ENCODE assay signal across 13 mouse cellular contexts in genomic region chr6:37438510-37438909, GRCm38 (mm10). TPM values are rescaled to one million over a fixed set of nuclear protein-coding genes. Genes with fewer than 3 reads are reported as not detected.
DNase-seq lines count a peak whose midpoint lies in the region; ATAC-seq and TF ChIP-seq lines count a peak whose summit lies in the region.
"Had no signal": no experiment of that assay in that cellular context is flagged by ENCODE, and none has a peak within 500 bp of the region (broad histone marks: within the 10 kb centered on the region; RNA-seq: fewer than 3 reads in every experiment).

No protein-coding gene starts in this region.

- peaks cover 8% of the 10 kb centered on the region; the same call in 1 of the 2 replicates for H3K36me3 ChIP-seq in heart, embryonic 15.5 days
- H3K36me3 ChIP-seq in heart, adult 2 months (ENCODE audit: control insufficient read depth, insufficient read depth, low read length) = peaks cover 10% of the 10 kb centered on the region
- no peaks in the 10 kb centered on the region for H3K36me3 ChIP-seq in kidney, postnatal 0 days (ENCODE audit: insufficient read depth, low read length)
- peaks cover 10% of the 10 kb centered on the region for H3K36me3 ChIP-seq in embryonic facial prominence, embryonic 13.5 days
- H3K36me3 ChIP-seq in limb, embryonic 14.5 days (ENCODE audit: control insufficient read depth, insufficient read depth, low read length) = peaks cover 37% of the 10 kb centered on the region
- H3K36me3 ChIP-seq: liver, embryonic 15.5 days had no signal

- TF ChIP-seq CTCF in heart, adult 2 months (IDR thresholded peaks at IDR 0.05) = no peak
- TF ChIP-seq CTCF in kidney, postnatal 0 days (IDR thresholded peaks at IDR 0.05; ENCODE audit: low read depth) = no peak

- no peak for ATAC-seq in heart, embryonic 15.5 days (replicated peaks; ENCODE audit: insufficient number of reproducible peaks, insufficient read depth, low FRiP score, low read depth)
- ATAC-seq in kidney, postnatal 0 days (replicated peaks; ENCODE audit: low FRiP score, low read depth) = no peak
- no peak for ATAC-seq in embryonic facial prominence, embryonic 13.5 days (ENCODE audit: insufficient number of reproducible peaks, insufficient read depth, low FRiP score, low TSS enrichment, low read depth)
- no peak for ATAC-seq in limb, embryonic 14.5 days (ENCODE audit: low FRiP score, low read depth)
- ATAC-seq: forebrain, embryonic 13.5 days had no signal

- DNase-seq in heart, adult 2 months = no peak
- DNase-seq in kidney, postnatal 0 days (ENCODE audit: low spot score) = no peak
- DNase-seq in kidney, postnatal 36 days = no peak
- no peak for DNase-seq in limb, embryonic 14.5 days (ENCODE audit: low spot score)
- DNase-seq in retina, embryonic 14.5 days (ENCODE audit: low spot score) = no peak
- DNase-seq: adrenal gland, postnatal 14 days; cerebellum, postnatal 25 days; heart, postnatal 10 days had no signal

- no peak for TF ChIP-seq EP300 in heart, adult 2 months (IDR thresholded peaks at IDR 0.05; ENCODE audit: insufficient read depth, low read depth, low read length)

- peaks cover 59% of the 10 kb centered on the region for H3K4me1 ChIP-seq in heart, embryonic 15.5 days (replicated peaks)
- peaks cover 14% of the 10 kb centered on the region for H3K4me1 ChIP-seq in heart, adult 2 months (ENCODE audit: control insufficient read depth, insufficient read depth, low read length)
- H3K4me1 ChIP-seq in kidney, postnatal 0 days (replicated peaks; ENCODE audit: insufficient read depth, low read length) = peaks cover 30% of the 10 kb centered on the region
- peaks cover 47% of the 10 kb centered on the region for H3K4me1 ChIP-seq in embryonic facial prominence, embryonic 13.5 days
- H3K4me1 ChIP-seq in limb, embryonic 14.5 days (ENCODE audit: control insufficient read depth, insufficient read depth, low read length) = peaks cover 35% of the 10 kb centered on the region

- no peaks in the 10 kb centered on the region for H3K9me3 ChIP-seq in heart, embryonic 15.5 days (replicated peaks)
- no peaks in the 10 kb centered on the region for H3K9me3 ChIP-seq in kidney, postnatal 0 days (replicated peaks; ENCODE audit: low read length)
- H3K9me3 ChIP-seq in embryonic facial prominence, embryonic 13.5 days = no peaks in the 10 kb centered on the region
- no peaks in the 10 kb centered on the region for H3K9me3 ChIP-seq in limb, embryonic 14.5 days (ENCODE audit: control insufficient read depth, low read length)
- H3K9me3 ChIP-seq: forebrain, embryonic 13.5 days; liver, embryonic 15.5 days; megakaryocyte, embryonic 14.5 days had no signal

- intact Hi-C loops in heart, adult 2 months (cut with DNase I) = no loop called here

- 76% methylated on average over 3 of the region's 3 CpGs for WGBS in heart, embryonic 15.5 days
- WGBS in heart, adult 2 months = 93% methylated on average over 3 of the region's 3 CpGs
- 85% methylated on average over 3 of the region's 3 CpGs for WGBS in kidney, postnatal 0 days
- 85% methylated on average over 3 of the region's 3 CpGs for WGBS in embryonic facial prominence, embryonic 13.5 days
- WGBS in limb, embryonic 14.5 days = 90% methylated on average over 3 of the region's 3 CpGs

- TF ChIP-seq POLR2A in heart, adult 2 months (IDR thresholded peaks at IDR 0.05; ENCODE audit: insufficient read depth, low read depth, low read length) = no peak
- TF ChIP-seq POLR2A in limb, embryonic 14.5 days (IDR thresholded peaks at IDR 0.05; ENCODE audit: borderline replicate concordance, extremely low read depth, insufficient read depth, insufficient read length) = no peak

- peak overlapping the region; percentile 93 for H3K4me3 ChIP-seq in heart, embryonic 15.5 days
- H3K4me3 ChIP-seq in heart, adult 2 months = no peak overlapping the region
- H3K4me3 ChIP-seq in kidney, postnatal 0 days (replicated peaks; ENCODE audit: low read depth, low read length) = no peak overlapping the region
- 0 out of 2 replicates have a peak overlapping the region, but pooled peaks have one; percentile 8 for H3K4me3 ChIP-seq in embryonic facial prominence, embryonic 13.5 days
- H3K4me3 ChIP-seq in limb, embryonic 14.5 days (replicated peaks; ENCODE audit: low read length) = peak overlapping the region; percentile 21
- H3K4me3 ChIP-seq: forebrain, embryonic 13.5 days; liver, embryonic 15.5 days; megakaryocyte, embryonic 14.5 days had no signal

- H3K79me2 ChIP-seq in heart, adult 2 months (replicated peaks; ENCODE audit: control insufficient read depth, insufficient read depth, low read length) = peaks cover 2% of the 10 kb centered on the region; the same call in 1 of the 2 replicates

- H3K27me3 ChIP-seq in heart, embryonic 15.5 days = no peaks in the 10 kb centered on the region
- no peaks in the 10 kb centered on the region for H3K27me3 ChIP-seq in heart, adult 2 months (ENCODE audit: control insufficient read depth, insufficient read depth, low read length)
- no peaks in the 10 kb centered on the region for H3K27me3 ChIP-seq in kidney, postnatal 0 days (ENCODE audit: insufficient read depth, low read length)
- H3K27me3 ChIP-seq in embryonic facial prominence, embryonic 13.5 days = no peaks in the 10 kb centered on the region
- H3K27me3 ChIP-seq in limb, embryonic 14.5 days (ENCODE audit: control insufficient read depth, insufficient read depth, low read length) = no peaks in the 10 kb centered on the region
- H3K27me3 ChIP-seq: forebrain, embryonic 13.5 days; liver, embryonic 15.5 days; megakaryocyte, embryonic 14.5 days had no signal

- H3K27ac ChIP-seq in heart, embryonic 15.5 days = no peak overlapping the region
- H3K27ac ChIP-seq in heart, adult 2 months = no peak overlapping the region
- H3K27ac ChIP-seq in kidney, postnatal 0 days = no peak overlapping the region
- H3K27ac ChIP-seq in embryonic facial prominence, embryonic 13.5 days = no peak overlapping the region
- no peak overlapping the region for H3K27ac ChIP-seq in limb, embryonic 14.5 days (replicated peaks; ENCODE audit: low read depth, low read length)
- H3K27ac ChIP-seq: forebrain, embryonic 13.5 days; liver, embryonic 15.5 days had no signal

- 0 out of 2 replicates have a peak overlapping the region, but pooled peaks have one; percentile 29 for H3K9ac ChIP-seq in heart, embryonic 15.5 days
- H3K9ac ChIP-seq in heart, adult 2 months (ENCODE audit: low read depth, low read length) = no peak overlapping the region
- H3K9ac ChIP-seq in kidney, postnatal 0 days (ENCODE audit: low read depth, low read length) = no peak overlapping the region
- H3K9ac ChIP-seq in embryonic facial prominence, embryonic 13.5 days = peak overlapping the region; percentile 47; the same call in 1 of the 2 replicates
- 0 out of 2 replicates have a peak overlapping the region, but pooled peaks have one; percentile 13 for H3K9ac ChIP-seq in limb, embryonic 14.5 days (ENCODE audit: low read depth, low read length, severe bottlenecking)
- H3K9ac ChIP-seq: forebrain, embryonic 13.5 days; liver, embryonic 15.5 days had no signal

- H3K4me2 ChIP-seq in heart, embryonic 15.5 days = peak overlapping the region; percentile 74
- H3K4me2 ChIP-seq in kidney, postnatal 0 days (ENCODE audit: low read length) = peak overlapping the region; percentile 78
- H3K4me2 ChIP-seq in embryonic facial prominence, embryonic 13.5 days = peak overlapping the region; percentile 70
- H3K4me2 ChIP-seq in limb, embryonic 14.5 days (replicated peaks; ENCODE audit: low read depth, low read length, severe bottlenecking) = peak overlapping the region; percentile 83
- H3K4me2 ChIP-seq: forebrain, embryonic 13.5 days; liver, embryonic 15.5 days had no signal

RNA-seq across cellular contexts. Expression of gene Creb3l2, which starts 3.4 kb away (rescaled TPM):
- 26.7 and 33.6 TPM in 2 replicates for polyA plus RNA-seq in heart, embryonic 15.5 days (2015; fragmentation: Nextera tagmentation; extraction: Ambion mirVana)
- 10 to 100 TPM; 20.5 to 26.5 TPM for total RNA-seq in heart, adult 2 months (2021)
- 16.7 and 19.2 TPM in 2 replicates for polyA plus RNA-seq in heart, adult 2 months (2012; rRNA removed)
- polyA plus RNA-seq in kidney, postnatal 0 days (2015; fragmentation: Nextera tagmentation; extraction: Ambion mirVana) = 20.8 and 23.3 TPM in 2 replicates
- polyA plus RNA-seq in embryonic facial prominence, embryonic 13.5 days (2015; fragmentation: Nextera tagmentation; extraction: Ambion mirVana) = 26.9 and 29.0 TPM in 2 replicates
- polyA plus RNA-seq in limb, embryonic 14.5 days (2012; rRNA removed) = 51.7 and 60.1 TPM in 2 replicates
- 44.4 and 48.2 TPM in 2 replicates for polyA plus RNA-seq in limb, embryonic 14.5 days (2014; fragmentation: Nextera tagmentation; extraction: Ambion mirVana)

Comparison
In these comparisons a context has a peak if more than half of its experiments do, and no peak if none do; other contexts are left out.
1. H3K4me3 ChIP-seq: peak in heart, embryonic 15.5 days (single experiment), embryonic facial prominence, embryonic 13.5 days (single experiment) and limb, embryonic 14.5 days (single experiment); none in heart, adult 2 months (single experiment) and kidney, postnatal 0 days (single experiment).
2. H3K9ac ChIP-seq: peak in heart, embryonic 15.5 days (single experiment), embryonic facial prominence, embryonic 13.5 days (single experiment) and limb, embryonic 14.5 days (single experiment); none in heart, adult 2 months (single experiment) and kidney, postnatal 0 days (single experiment).
3. Peak in every context shown above with its lines, with median percentiles within 50 percentile points of each other: H3K4me2 ChIP-seq.